In genomic region chr10:43478751-43479435, GRCm38 (mm10) we compare ENCODE assay signal across 7 mouse cellular contexts. TPM values are rescaled to one million over a fixed set of nuclear protein-coding genes. Genes with fewer than 3 reads are reported as not detected.
DNase-seq lines count a peak whose midpoint lies in the region; ATAC-seq and TF ChIP-seq lines count a peak whose summit lies in the region.

TSS of gene Bend3 (plus strand) at chr10:43478831.

- no peak for TF ChIP-seq POLR2A in small intestine, adult 2 months (IDR thresholded peaks at IDR 0.05; ENCODE audit: low read depth, low read length)

- intact Hi-C loops in gastrocnemius, postnatal 14 days (cut with DNase I; ENCODE audit: low total_unique reads): loop anchor here (5.0 kb wide), 1 partner anchor 58 kb away; no protein-coding TSS in a partner anchor
- intact Hi-C loops in left cerebral cortex, postnatal 36 days (cut with DNase I): loop anchor here (2.0 to 5.0 kb wide), 2 partner anchors 62 to 307 kb away; partner anchors contain the start of genes 1700021F05Rik, 9030612E09Rik and Sobp

- H3K27ac ChIP-seq in small intestine, adult 2 months (ENCODE audit: insufficient read depth, low read depth, low read length): peak within 1 kb of the TSS; percentile 54

- DNase-seq in T-cell, adult 2 months (ENCODE audit: low spot score): peak; percentile 59
- DNase-seq in cerebellum, postnatal 14 days: peak; percentile 72 to 78
- DNase-seq in gastrocnemius, postnatal 14 days: peak; percentile 61
- peak; percentile 64 to 66 for DNase-seq in left cerebral cortex, postnatal 36 days (ENCODE audit: low spot score in 2 of 2)

- peaks cover 2% of the 10 kb centered on the region; the same call in 1 of the 2 replicates for H3K4me1 ChIP-seq in small intestine, adult 2 months (ENCODE audit: control insufficient read depth, insufficient read depth, insufficient read length, low read length)

- under 1% methylated on average over 99 of the region's 101 CpGs for WGBS in small intestine, adult 2 months

- H3K27me3 ChIP-seq in small intestine, adult 2 months (ENCODE audit: control insufficient read depth, insufficient read depth, low read length): peaks cover 3% of the 10 kb centered on the region; the same call in 1 of the 2 replicates

- H3K4me3 ChIP-seq in small intestine, adult 2 months (ENCODE audit: low read depth, low read length): peak within 1 kb of the TSS; percentile 71

- H3K36me3 ChIP-seq in small intestine, adult 2 months (ENCODE audit: control insufficient read depth, insufficient read depth, low read length): no peaks in the 10 kb centered on the region

- no peak for TF ChIP-seq CTCF in small intestine, adult 2 months (IDR thresholded peaks at IDR 0.05; ENCODE audit: extremely low read depth, insufficient read length, insufficient replicate concordance, low read depth, low read length)

- ATAC-seq in inflammation-experienced regulatory T-cells, adult 6 months: peak; percentile 23
- 0 out of 2 replicates have a peak, but pooled peaks have one; percentile 14 for ATAC-seq in megakaryocyte-erythroid progenitor cell, adult 5-6 weeks (replicated peaks; ENCODE audit: low FRiP score, low TSS enrichment, poor library complexity, severe bottlenecking)

RNA-seq across cellular contexts. Expression of gene Bend3, which starts in this region (rescaled TPM):
- 1 to 10 TPM; 3.7 to 4.8 TPM for total RNA-seq in gastrocnemius, postnatal 14 days (2021)
- polyA plus RNA-seq in inflammation-experienced regulatory T-cells, adult 6 months (2017; shearing (Covaris generic)): 1 to 10 TPM in 1 of 3 experiments, under 1 TPM in 2; 0.85 to 1.2 (median 0.87) TPM
- total RNA-seq in left cerebral cortex, postnatal 36 days (2021): 1 to 10 TPM; 5.5 to 5.9 TPM
- 12.1 and 19.3 TPM in 2 replicates for total RNA-seq in megakaryocyte-erythroid progenitor cell, adult 5-6 weeks (2014; fragmentation: Nextera tagmentation)
- 7.5 and 9.1 TPM in 2 replicates for total RNA-seq in megakaryocyte-erythroid progenitor cell, adult 5-6 weeks (2017)
- 1.2 and 1.8 TPM in 2 replicates for polyA plus RNA-seq in small intestine, adult 2 months (2012; rRNA removed)

Comparison
In these comparisons a context has a peak if more than half of its experiments do, and no peak if none do; other contexts are left out.
1. Peak in every context shown above with its lines: DNase-seq, ATAC-seq, H3K4me3 ChIP-seq and H3K27ac ChIP-seq.